Mouse (Mus musculus) liver, embryonic 12.5 days (tissue): ENCODE measurements around the gene Tbx19. TPM values are rescaled to one million over a fixed set of nuclear protein-coding genes. Genes with fewer than 3 reads are reported as not detected.

ENCODE experiments used
- ATAC-seq: fragments of 200-750 bp; cut with Nextera tagmentation; 2 replicates; pipeline ENCODE4 v1.8.0; 2017; ENCODE audit warnings: moderate number of reproducible peaks, mild to moderate bottlenecking, moderate library complexity
- H3K27ac ChIP-seq: fragments of 300-500 bp; sonication (generic); 2 replicates; pipeline ENCODE4 v1.5.1; 2016; ENCODE audit warnings: mild to moderate bottlenecking
- H3K27me3 ChIP-seq: fragments of 300-500 bp; sonication (generic); replicated peaks from 2 replicates; pipeline ENCODE4 v1.6.1; 2016; ENCODE audit warnings: mild to moderate bottlenecking, moderate library complexity
- H3K36me3 ChIP-seq: fragments of 300-500 bp; sonication (generic); 2 replicates; pipeline ENCODE4 v1.6.1; 2016; ENCODE audit warnings: mild to moderate bottlenecking, moderate library complexity
- H3K4me1 ChIP-seq: fragments of 300-500 bp; sonication (generic); 2 replicates; pipeline ENCODE4 v1.6.1; 2016
- H3K4me2 ChIP-seq: fragments of 300-500 bp; sonication (generic); 2 replicates; pipeline ENCODE4 v1.6.1; 2016; ENCODE audit warnings: mild to moderate bottlenecking, moderate library complexity
- H3K4me3 ChIP-seq: fragments of 300-500 bp; sonication (generic); 2 replicates; pipeline ENCODE4 v1.5.1; 2016; ENCODE audit warnings: mild to moderate bottlenecking, moderate library complexity
- H3K9ac ChIP-seq: fragments of 300-500 bp; sonication (generic); 2 replicates; pipeline ENCODE4 v1.6.1; 2016; ENCODE audit warnings: mild to moderate bottlenecking, moderate library complexity
- H3K9me3 ChIP-seq: fragments of 300-500 bp; sonication (generic); replicated peaks from 2 replicates; pipeline ENCODE4 v1.6.1; 2016; ENCODE audit warnings: mild to moderate bottlenecking, moderate library complexity
- WGBS: fragments of 180-500 bp; shearing (Covaris S2); methylation state at CpG from one replicate; pipeline ENCODE4 v1.1.7; 2016; ENCODE audit not compliant: insufficient replicate concordance; 5-methylcytosine and 5-hydroxymethylcytosine counted together
- polyA plus RNA-seq: library from polyadenylated mRNA; unstranded; fragments of >200 nt; fragmentation: Nextera tagmentation; extraction: Ambion mirVana; gene quantifications from 2 replicates; pipeline ENCODE4 v1.2.1, GENCODE M21; 2016

Gene Tbx19
- polyA plus RNA-seq, 1 experiment from 2014 or later: not detected

DNA sequence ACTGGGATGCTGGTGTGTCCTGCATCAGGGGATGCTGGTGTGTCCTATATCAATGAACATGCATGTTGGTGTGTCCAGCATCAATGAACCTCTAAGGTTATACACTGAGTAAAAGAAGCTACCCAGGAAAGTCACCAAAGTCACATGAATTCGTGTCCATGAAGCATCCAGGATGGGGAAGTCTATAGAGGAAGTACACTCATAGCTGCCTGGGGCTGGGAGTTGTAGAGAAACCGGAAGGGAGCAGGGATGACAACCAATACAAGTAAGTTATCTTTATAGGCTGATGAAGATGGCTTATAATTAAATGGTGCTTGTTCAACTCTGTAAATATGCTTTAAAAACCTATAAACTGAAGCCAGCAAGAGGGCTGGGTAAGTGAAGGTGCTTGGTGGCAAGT, 26.7 kb downstream of the Tbx19 start:
- Histone ChIP-seq H3K27me3 (no peaks in the 10 kb centered on the region), H3K4me2 (no peak overlapping the region), H3K4me1 (peaks cover 6% of the 10 kb centered on the region), H3K4me3 (no peak overlapping the region), H3K9me3 (no peaks in the 10 kb centered on the region), H3K9ac (no peak overlapping the region), H3K36me3 (no peaks in the 10 kb centered on the region), H3K27ac (no peak overlapping the region)
- ATAC-seq: no peak
- WGBS: 42% methylated on average over 2 of the region's 2 CpGs

DNA sequence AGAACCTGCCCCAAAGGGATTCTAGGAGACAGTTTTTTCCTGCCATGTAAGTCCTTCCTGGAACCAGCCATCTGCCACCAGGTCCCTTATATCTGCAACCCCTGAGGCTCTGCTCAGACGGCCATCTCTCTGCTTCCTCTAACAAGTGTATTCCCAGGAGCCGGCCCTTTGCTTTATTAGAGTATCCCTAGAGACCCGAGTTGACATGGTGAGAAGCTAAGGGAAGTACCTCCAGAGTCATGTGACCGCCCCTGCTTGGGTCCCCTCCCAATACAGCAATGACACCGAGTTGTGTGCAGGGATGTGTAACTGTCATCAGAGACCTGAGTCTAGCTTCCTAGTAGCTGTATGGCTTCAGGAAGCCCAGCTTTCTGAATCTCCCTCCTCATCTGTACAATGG, 27.3 kb downstream of the Tbx19 start:
- Histone ChIP-seq H3K4me2 (no peak overlapping the region), H3K9me3 (no peaks in the 10 kb centered on the region), H3K27ac (no peak overlapping the region), H3K4me3 (no peak overlapping the region), H3K9ac (no peak overlapping the region), H3K36me3 (no peaks in the 10 kb centered on the region), H3K27me3 (no peaks in the 10 kb centered on the region), H3K4me1 (peaks cover 6% of the 10 kb centered on the region)
- WGBS: 61% methylated on average over 5 of the region's 5 CpGs
- no peak for ATAC-seq

DNA sequence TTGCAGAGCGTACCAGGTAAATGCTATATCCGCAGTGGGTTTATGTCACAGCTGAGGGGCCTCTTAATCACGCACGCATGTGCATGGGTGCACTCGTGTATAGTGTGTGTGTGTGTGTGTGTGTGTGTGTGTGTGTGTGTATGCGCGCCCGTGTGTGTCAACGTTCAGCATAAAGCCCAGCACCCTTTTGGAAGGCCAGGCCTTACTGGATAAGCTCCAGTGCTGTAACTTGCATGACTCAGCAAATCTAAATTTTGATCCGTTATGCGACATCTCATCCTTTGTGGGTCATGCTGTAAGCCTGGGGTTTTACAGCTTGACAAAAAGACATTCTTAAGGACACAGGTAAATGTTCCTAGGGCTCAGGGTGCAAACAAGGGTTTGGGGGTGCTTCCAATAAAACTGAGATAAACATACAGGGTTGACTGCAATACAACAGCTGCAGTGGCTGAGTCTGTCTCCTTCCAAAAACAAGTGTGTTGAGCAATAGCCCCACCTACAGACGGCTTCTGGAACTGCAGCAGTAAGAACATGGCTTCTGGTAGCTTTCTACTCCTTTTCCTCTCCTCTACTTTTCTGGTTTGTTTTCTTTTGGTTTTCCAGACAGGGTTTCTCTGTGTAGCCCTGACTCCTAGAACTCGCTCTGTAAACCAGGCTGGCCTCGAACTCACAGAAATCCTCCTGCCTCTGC, 28.2 kb downstream of the Tbx19 start:
- Histone ChIP-seq H3K27me3 (no peaks in the 10 kb centered on the region), H3K4me3 (no peak overlapping the region), H3K9me3 (no peaks in the 10 kb centered on the region), H3K36me3 (no peaks in the 10 kb centered on the region), H3K4me1 (peaks cover 6% of the 10 kb centered on the region), H3K9ac (no peak overlapping the region), H3K4me2 (peak overlapping the region; percentile 31; the same call in 1 of the 2 replicates), H3K27ac (no peak overlapping the region; the same call in 1 of the 2 replicates)
- peak; percentile 72 for ATAC-seq
- WGBS: 49% methylated on average over 14 of the region's 14 CpGs

DNA sequence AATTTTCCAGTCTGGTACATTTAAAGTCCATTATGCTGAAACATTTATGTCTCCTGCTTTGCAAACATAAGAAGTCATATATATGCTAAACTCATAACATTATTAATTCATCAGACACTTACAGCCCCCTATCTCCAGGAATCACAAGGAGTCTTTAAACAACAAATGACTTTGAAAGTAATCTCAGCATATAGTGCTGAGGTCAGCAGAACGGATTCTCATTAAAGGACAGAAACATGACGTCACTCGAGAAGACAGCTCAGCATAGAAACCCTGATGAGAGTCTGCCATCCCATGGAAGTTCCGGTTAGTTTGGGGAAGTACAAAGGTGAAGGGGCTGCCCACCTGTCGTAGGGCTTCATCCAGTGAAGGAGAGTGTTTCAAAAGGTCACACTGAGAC, 31.0 kb downstream of the Tbx19 start:
- Histone ChIP-seq H3K27ac (no peak overlapping the region), H3K4me3 (no peak overlapping the region), H3K4me1 (peaks cover 6% of the 10 kb centered on the region), H3K9ac (no peak overlapping the region), H3K36me3 (no peaks in the 10 kb centered on the region), H3K9me3 (no peaks in the 10 kb centered on the region), H3K27me3 (no peaks in the 10 kb centered on the region), H3K4me2 (no peak overlapping the region)
- 58% methylated on average over 5 of the region's 5 CpGs for WGBS
- no peak for ATAC-seq

DNA sequence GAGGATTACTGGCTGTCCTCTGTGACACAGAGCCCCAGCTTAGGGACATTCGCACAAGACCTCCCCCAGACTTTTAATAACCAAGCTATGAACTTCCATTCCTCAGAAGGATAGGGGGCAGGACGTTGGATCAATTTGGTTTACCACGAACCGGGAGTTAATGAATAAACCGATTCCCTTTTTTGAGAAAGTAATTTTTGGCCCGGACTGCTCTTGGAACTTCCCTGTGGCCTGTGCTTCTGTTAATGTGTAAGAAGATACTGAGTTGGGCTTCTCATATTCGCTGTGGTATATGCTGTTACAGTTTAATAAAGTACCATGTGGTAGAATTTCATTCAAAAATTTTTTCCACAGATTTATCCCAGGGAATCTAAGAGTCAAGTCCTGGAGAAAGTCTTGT, 39.5 kb downstream of the Tbx19 start:
- 64% methylated on average over 7 of the region's 7 CpGs for WGBS

DNA sequence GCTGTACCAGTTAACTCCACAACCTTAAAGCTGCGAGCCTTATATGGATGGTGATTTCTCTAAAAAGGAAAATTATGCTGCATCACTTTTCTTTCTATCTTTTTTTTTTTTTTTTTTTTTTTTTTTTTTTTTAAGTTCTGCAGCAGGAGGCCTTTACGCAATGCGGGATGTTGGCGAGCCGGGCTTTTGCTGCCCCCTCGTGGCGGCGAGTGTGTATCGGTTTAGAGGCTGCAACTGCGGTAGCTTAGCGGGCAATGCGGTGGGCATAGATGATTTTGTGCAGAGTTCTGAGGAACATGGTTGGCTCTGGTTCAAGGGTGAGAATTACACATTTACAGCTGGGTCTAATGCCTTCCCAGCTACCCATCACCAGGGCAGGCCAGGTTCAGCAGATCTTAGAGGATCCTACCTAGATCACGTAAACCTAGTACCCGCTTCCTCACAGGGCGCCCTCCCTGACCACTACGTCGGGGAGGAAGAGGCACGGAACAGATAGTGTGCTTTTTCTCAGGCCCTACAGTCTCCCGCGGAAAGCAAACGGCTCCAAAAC, 40.1 kb downstream of the Tbx19 start:
- no peak overlapping the region for H3K4me2 ChIP-seq
- 17% methylated on average over 21 of the region's 21 CpGs for WGBS
- no peak overlapping the region for H3K4me3 ChIP-seq
- ATAC-seq: peak; percentile 63; the same call in 1 of the 2 replicates
- no peaks in the 10 kb centered on the region for H3K36me3 ChIP-seq
- no peaks in the 10 kb centered on the region for H3K9me3 ChIP-seq
- peaks cover 7% of the 10 kb centered on the region for H3K4me1 ChIP-seq
- H3K27ac ChIP-seq: no peak overlapping the region
- no peak overlapping the region for H3K9ac ChIP-seq
- H3K27me3 ChIP-seq: peaks cover 31% of the 10 kb centered on the region

More for the DNA sequence above, 39.5 kb downstream of the Tbx19 start:
- Histone ChIP-seq H3K9me3 (no peaks in the 10 kb centered on the region), H3K36me3 (no peaks in the 10 kb centered on the region), H3K4me2 (no peak overlapping the region), H3K4me1 (0 out of 2 replicates have a peak, but pooled peaks cover 4% of the 10 kb centered on the region), H3K27ac (no peak overlapping the region), H3K4me3 (no peak overlapping the region), H3K27me3 (peaks cover 31% of the 10 kb centered on the region), H3K9ac (no peak overlapping the region)
- no peak for ATAC-seq

DNA sequence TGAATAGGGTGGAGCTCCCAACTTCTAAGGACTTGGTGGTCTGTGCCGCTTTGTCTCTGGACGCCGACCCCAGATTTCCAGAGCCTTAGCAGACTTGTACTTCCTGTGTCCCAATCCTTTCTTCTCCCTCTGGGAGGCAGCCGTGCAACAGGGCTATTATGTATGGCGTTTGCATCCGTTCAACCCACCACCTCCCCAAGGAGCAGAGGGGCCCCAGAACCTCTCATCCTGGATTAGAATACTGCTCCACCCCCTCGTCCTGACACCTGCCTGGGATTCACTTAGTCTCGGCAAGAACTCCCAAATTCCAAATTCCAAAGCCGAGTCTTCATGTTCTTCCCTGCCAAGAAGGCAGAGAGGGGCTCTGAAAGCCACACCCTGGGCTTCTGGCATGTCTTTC, 40.8 kb downstream of the Tbx19 start:
- H3K9ac ChIP-seq: no peak overlapping the region
- no peak overlapping the region for H3K4me2 ChIP-seq
- H3K27ac ChIP-seq: no peak overlapping the region
- H3K4me3 ChIP-seq: no peak overlapping the region
- H3K36me3 ChIP-seq: no peaks in the 10 kb centered on the region
- 36% methylated on average over 9 of the region's 9 CpGs for WGBS
- H3K9me3 ChIP-seq: no peaks in the 10 kb centered on the region
- H3K4me1 ChIP-seq: peaks cover 14% of the 10 kb centered on the region
- no peak for ATAC-seq
- peaks cover 31% of the 10 kb centered on the region for H3K27me3 ChIP-seq

DNA sequence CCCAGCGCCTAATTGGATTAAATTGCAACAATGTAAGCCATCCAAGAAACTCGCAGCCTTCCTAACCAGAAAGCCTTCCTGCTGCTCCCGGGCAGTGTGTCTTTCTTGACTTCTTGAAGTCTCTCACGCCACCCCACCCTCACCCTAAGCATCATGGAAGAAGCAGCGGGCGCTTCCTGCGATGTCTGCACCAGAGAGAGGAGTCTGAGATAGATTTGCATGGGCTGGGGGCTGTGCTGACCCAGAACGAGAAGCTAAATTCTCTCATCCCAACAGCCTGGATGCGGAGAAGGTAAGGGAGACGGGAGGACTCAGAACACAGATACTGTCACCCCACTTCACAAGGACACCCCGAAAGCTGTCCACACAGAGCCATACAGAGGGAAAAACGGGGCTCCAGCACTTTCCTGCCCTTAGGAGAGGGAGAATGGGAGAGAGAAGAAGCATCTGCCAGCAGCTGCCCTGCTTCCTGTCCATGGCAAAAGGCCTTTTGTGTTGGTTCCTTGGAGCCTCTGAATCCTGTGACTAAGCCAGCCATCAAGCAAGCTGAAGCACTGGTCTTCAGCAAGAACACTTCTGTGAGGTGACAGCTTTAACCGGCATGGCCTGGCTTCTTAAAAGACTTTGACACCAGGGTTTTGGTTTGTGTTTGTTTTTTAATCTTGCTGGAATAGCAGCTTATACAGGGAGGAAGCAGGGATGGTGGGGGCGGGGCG, 41.4 kb downstream of the Tbx19 start:
- Histone ChIP-seq H3K4me2 (no peak overlapping the region), H3K27me3 (peaks cover 31% of the 10 kb centered on the region), H3K27ac (no peak overlapping the region), H3K9me3 (no peaks in the 10 kb centered on the region), H3K4me1 (peaks cover 20% of the 10 kb centered on the region), H3K9ac (no peak overlapping the region), H3K36me3 (no peaks in the 10 kb centered on the region), H3K4me3 (no peak overlapping the region)
- no peak for ATAC-seq
- WGBS: 56% methylated on average over 15 of the region's 15 CpGs

DNA sequence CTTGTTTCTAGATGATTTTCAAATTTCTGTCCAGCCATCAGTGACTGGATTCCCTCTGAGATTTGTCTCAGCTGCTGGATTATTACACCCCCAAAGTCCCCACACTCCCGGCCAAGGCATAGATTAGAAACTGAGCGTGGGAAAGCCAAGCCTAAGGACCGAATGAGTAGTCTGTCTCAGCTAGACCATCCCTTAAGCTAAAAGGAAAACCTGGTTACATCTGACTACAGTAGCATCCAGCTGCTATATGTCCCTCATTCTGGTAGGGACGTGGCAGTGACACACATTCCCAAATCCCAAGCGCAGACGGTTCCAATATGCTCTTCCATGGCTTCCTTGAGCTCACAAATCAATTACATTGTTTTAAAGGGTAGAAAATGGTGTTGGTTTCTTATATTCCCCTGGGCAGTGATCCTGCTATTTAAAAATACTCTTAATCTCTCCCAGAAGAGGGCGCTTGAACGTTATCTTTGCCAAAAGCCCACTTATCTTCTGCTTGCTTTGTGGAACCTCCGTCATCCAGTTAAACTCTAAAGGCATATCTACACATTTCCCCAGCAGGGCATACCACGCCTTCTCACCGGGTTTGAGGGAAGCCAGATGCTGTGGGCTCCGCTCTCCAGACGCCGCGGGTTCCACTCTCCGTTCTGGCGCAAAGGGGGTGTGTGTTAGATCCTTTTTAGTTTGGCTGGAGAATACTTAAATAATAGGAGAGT, 46.0 kb downstream of the Tbx19 start:
- WGBS: 12% methylated on average over 17 of the region's 17 CpGs
- H3K27ac ChIP-seq: peak overlapping the region; percentile 66

DNA sequence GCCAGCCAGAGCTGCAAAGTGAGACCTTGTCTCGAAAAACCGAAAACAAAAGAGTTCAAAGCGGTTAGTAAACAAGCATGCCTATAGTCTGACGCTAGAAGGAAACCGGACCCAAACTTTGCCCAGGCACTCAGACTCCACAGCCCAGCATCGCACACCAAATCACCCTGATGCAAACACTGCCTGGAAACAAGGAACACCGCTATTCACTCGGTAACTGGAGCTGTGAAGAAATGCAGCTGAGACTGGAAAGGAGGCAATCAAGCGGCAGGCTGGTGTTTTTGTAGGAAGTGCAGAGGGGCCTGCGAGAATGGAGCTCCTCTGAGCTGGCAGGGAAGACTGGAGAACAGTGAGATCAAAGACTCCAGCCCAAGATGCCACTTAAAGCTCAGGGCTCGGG, 46.9 kb downstream of the Tbx19 start:
- Histone ChIP-seq H3K9me3 (no peaks in the 10 kb centered on the region), H3K9ac (no peak overlapping the region), H3K4me1 (peaks cover 46% of the 10 kb centered on the region), H3K4me3 (no peak overlapping the region), H3K27me3 (peaks cover 13% of the 10 kb centered on the region; the same call in 1 of the 2 replicates), H3K4me2 (no peak overlapping the region), H3K36me3 (no peaks in the 10 kb centered on the region), H3K27ac (no peak overlapping the region)
- WGBS: 52% methylated on average over 11 of the region's 11 CpGs
- ATAC-seq: no peak

More for the DNA sequence above, 46.0 kb downstream of the Tbx19 start:
- H3K9me3 ChIP-seq: no peaks in the 10 kb centered on the region
- peak overlapping the region; percentile 51 for H3K4me2 ChIP-seq
- H3K27me3 ChIP-seq: peaks cover 23% of the 10 kb centered on the region
- peaks cover 37% of the 10 kb centered on the region for H3K4me1 ChIP-seq
- peak overlapping the region; percentile 21; the same call in 1 of the 2 replicates for H3K4me3 ChIP-seq
- H3K36me3 ChIP-seq: no peaks in the 10 kb centered on the region
- peak overlapping the region; percentile 19 for H3K9ac ChIP-seq
- ATAC-seq: peak; percentile 95

DNA sequence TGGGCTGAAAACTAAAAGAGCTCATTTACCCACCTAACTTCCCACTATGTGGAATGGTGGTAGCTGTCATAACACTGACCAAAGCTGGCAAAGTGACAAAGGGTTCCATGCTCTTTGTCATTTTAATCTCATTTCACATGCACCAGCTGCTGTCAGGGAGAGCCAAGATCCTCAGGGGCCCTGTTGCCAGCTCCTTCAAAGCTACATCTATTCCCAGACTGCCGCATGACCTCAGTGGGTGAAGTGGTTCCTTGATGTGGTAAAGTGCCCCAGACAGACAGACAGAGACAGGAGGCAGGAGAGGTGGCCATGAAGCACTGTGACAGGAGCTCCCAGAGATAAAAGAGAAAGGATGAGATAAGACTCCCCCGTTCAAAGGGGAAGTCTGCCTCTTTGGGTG, 49.9 kb downstream of the Tbx19 start:
- H3K4me1 ChIP-seq: peaks cover 60% of the 10 kb centered on the region
- H3K27ac ChIP-seq: no peak overlapping the region

More for the DNA sequence above, 49.9 kb downstream of the Tbx19 start:
- Histone ChIP-seq H3K36me3 (no peaks in the 10 kb centered on the region), H3K9me3 (no peaks in the 10 kb centered on the region), H3K27me3 (peaks cover 8% of the 10 kb centered on the region; the same call in 1 of the 2 replicates), H3K4me2 (no peak overlapping the region), H3K4me3 (no peak overlapping the region), H3K9ac (0 out of 2 replicates have a peak overlapping the region, but pooled peaks have one; percentile 27)
- ATAC-seq: no peak
- 19% methylated on average over 2 of the region's 2 CpGs for WGBS
